22 mouse cellular contexts compared by ENCODE assay signal in the genomic region with DNA sequence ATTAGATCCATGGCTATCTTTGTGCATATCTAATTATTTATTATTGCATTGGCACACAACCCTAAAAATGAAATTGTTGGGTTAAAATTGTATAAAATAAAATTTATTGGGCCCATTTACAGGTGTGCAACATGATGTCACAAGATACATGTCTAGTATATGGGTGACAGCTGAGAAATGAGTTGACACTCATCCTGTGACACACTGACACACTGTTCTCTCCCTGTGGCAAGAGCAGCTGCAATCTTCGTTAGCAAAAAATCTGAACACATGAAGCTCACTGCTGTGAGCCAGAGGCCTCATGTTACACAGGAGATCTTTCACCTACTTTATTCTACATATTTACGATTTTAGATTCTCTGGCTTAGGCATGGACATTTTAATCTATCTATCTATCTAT.
DNase-seq lines count a peak whose midpoint lies in the region; ATAC-seq and TF ChIP-seq lines count a peak whose summit lies in the region.
"Had no signal": no experiment of that assay in that cellular context is flagged by ENCODE, and none has a peak within 500 bp of the region (broad histone marks: within the 10 kb centered on the region; RNA-seq: fewer than 3 reads in every experiment).

No protein-coding gene starts in this region.

- peaks cover 39% of the 10 kb centered on the region for H3K4me1 ChIP-seq in forebrain, embryonic 10.5 days
- H3K4me1 ChIP-seq in forebrain, embryonic 16.5 days (replicated peaks; ENCODE audit: control insufficient read depth, insufficient read depth, low read length) = peaks cover 3% of the 10 kb centered on the region; the same call in 1 of the 2 replicates
- peaks cover 35% of the 10 kb centered on the region for H3K4me1 ChIP-seq in midbrain, embryonic 10.5 days
- no peaks in the 10 kb centered on the region for H3K4me1 ChIP-seq in midbrain, postnatal 0 days (ENCODE audit: insufficient read depth, low read length)
- peaks cover 17% of the 10 kb centered on the region for H3K4me1 ChIP-seq in midbrain, embryonic 12.5 days
- H3K4me1 ChIP-seq in midbrain, embryonic 14.5 days (ENCODE audit: control insufficient read depth, insufficient read depth, low read length) = no peaks in the 10 kb centered on the region; the same call in 1 of the 2 replicates
- H3K4me1 ChIP-seq: forebrain, embryonic 15.5 days had no signal

- ATAC-seq in forebrain, embryonic 16.5 days = no peak
- no peak for ATAC-seq in midbrain, postnatal 0 days (ENCODE audit: low FRiP score)
- 0 out of 2 replicates have a peak, but pooled peaks have one; percentile 24 for ATAC-seq in midbrain, embryonic 12.5 days (ENCODE audit: low FRiP score, low read depth)
- no peak for ATAC-seq in midbrain, embryonic 14.5 days (ENCODE audit: low FRiP score, low TSS enrichment)
- ATAC-seq: forebrain, embryonic 15.5 days had no signal

- WGBS in forebrain, embryonic 10.5 days = 38% methylated on average over 2 of the region's 2 CpGs
- 29% methylated on average over 2 of the region's 2 CpGs for WGBS in forebrain, embryonic 16.5 days
- 46% methylated on average over 2 of the region's 2 CpGs for whole genome bisulfite sequencing in midbrain, embryonic 10.5 days
- WGBS in midbrain, postnatal 0 days = 47% methylated on average over 2 of the region's 2 CpGs
- 49% methylated on average over 2 of the region's 2 CpGs for WGBS in midbrain, embryonic 12.5 days
- 27% methylated on average over 2 of the region's 2 CpGs for WGBS in midbrain, embryonic 14.5 days

- H3K4me2 ChIP-seq in forebrain, embryonic 16.5 days (ENCODE audit: low read length) = no peak overlapping the region
- no peak overlapping the region for H3K4me2 ChIP-seq in midbrain, postnatal 0 days (ENCODE audit: low read depth, low read length, poor library complexity, severe bottlenecking)
- H3K4me2 ChIP-seq in midbrain, embryonic 12.5 days (replicated peaks) = no peak overlapping the region
- no peak overlapping the region for H3K4me2 ChIP-seq in midbrain, embryonic 14.5 days (ENCODE audit: low read length)
- no peak overlapping the region for H3K4me2 ChIP-seq in myocyte (ENCODE audit: low read depth)
- H3K4me2 ChIP-seq: embryonic facial prominence, embryonic 12.5 days; embryonic facial prominence, embryonic 15.5 days; forebrain, embryonic 13.5 days; forebrain, embryonic 15.5 days had no signal

- no peaks in the 10 kb centered on the region for H3K79me2 ChIP-seq in myocyte (ENCODE audit: control insufficient read depth, insufficient read depth)

- no peak for TF ChIP-seq CTCF in midbrain, postnatal 0 days (IDR thresholded peaks at IDR 0.05)

- H3ac ChIP-seq in myocyte (ENCODE audit: control insufficient read depth, insufficient read length) = no peak overlapping the region

- H3K27ac ChIP-seq in forebrain, embryonic 10.5 days = peak overlapping the region; percentile 84
- H3K27ac ChIP-seq in forebrain, embryonic 16.5 days (ENCODE audit: low read length) = no peak overlapping the region
- peak overlapping the region; percentile 83 for H3K27ac ChIP-seq in midbrain, embryonic 10.5 days (replicated peaks)
- H3K27ac ChIP-seq in midbrain, postnatal 0 days (ENCODE audit: low read depth, low read length) = no peak overlapping the region
- no peak overlapping the region for H3K27ac ChIP-seq in midbrain, embryonic 12.5 days (replicated peaks)
- H3K27ac ChIP-seq in midbrain, embryonic 14.5 days (replicated peaks; ENCODE audit: low read depth, low read length) = no peak overlapping the region
- H3K27ac ChIP-seq: forebrain, embryonic 13.5 days; forebrain, embryonic 15.5 days had no signal

- H3K9ac ChIP-seq in forebrain, embryonic 16.5 days (replicated peaks; ENCODE audit: low read depth, low read length) = no peak overlapping the region
- H3K9ac ChIP-seq in midbrain, postnatal 0 days (replicated peaks; ENCODE audit: low read length, poor library complexity, severe bottlenecking) = no peak overlapping the region
- H3K9ac ChIP-seq in midbrain, embryonic 12.5 days (replicated peaks) = no peak overlapping the region
- no peak overlapping the region for H3K9ac ChIP-seq in midbrain, embryonic 14.5 days (replicated peaks; ENCODE audit: low read length)
- H3K9ac ChIP-seq: embryonic facial prominence, embryonic 12.5 days; embryonic facial prominence, embryonic 15.5 days; forebrain, embryonic 13.5 days; forebrain, embryonic 15.5 days had no signal

- no peak for DNase-seq in forebrain, embryonic 10.5 days (ENCODE audit: extremely low spot score, low spot score)
- no peak for DNase-seq in midbrain, embryonic 10.5 days (ENCODE audit: low spot score)
- DNase-seq in midbrain, postnatal 0 days (ENCODE audit: low spot score) = no peak
- no peak for DNase-seq in midbrain, embryonic 14.5 days
- DNase-seq in layer of hippocampus, adult 9-11 months = no peak
- DNase-seq: adrenal gland, adult 2 months; adrenal gland, postnatal 10 days; adrenal gland, postnatal 25 days; cerebellum, adult 11 months; cerebellum, adult 18-20 months; cerebellum, adult 8-10 months; cerebellum, adult 9-11 months; cerebellum, postnatal 14 days; cerebellum, postnatal 36 days had no signal

- H3K27me3 ChIP-seq in forebrain, embryonic 10.5 days (ENCODE audit: poor library complexity, severe bottlenecking) = peaks cover 19% of the 10 kb centered on the region
- H3K27me3 ChIP-seq in forebrain, embryonic 16.5 days (replicated peaks; ENCODE audit: control insufficient read depth, insufficient read depth, low read length) = no peaks in the 10 kb centered on the region
- peaks cover 25% of the 10 kb centered on the region for H3K27me3 ChIP-seq in midbrain, embryonic 10.5 days (ENCODE audit: low read depth, poor library complexity, severe bottlenecking)
- no peaks in the 10 kb centered on the region for H3K27me3 ChIP-seq in midbrain, postnatal 0 days (ENCODE audit: insufficient read depth, low read length)
- H3K27me3 ChIP-seq in midbrain, embryonic 12.5 days = peaks cover 9% of the 10 kb centered on the region; the same call in 1 of the 2 replicates
- no peaks in the 10 kb centered on the region for H3K27me3 ChIP-seq in midbrain, embryonic 14.5 days (ENCODE audit: control insufficient read depth, insufficient read depth, low read length)
- H3K27me3 ChIP-seq in myocyte (ENCODE audit: control insufficient read depth, insufficient read depth, insufficient read length) = no peaks in the 10 kb centered on the region
- H3K27me3 ChIP-seq: embryonic facial prominence, embryonic 12.5 days; embryonic facial prominence, embryonic 15.5 days; forebrain, embryonic 13.5 days; forebrain, embryonic 15.5 days had no signal

- H3K9me3 ChIP-seq in forebrain, embryonic 10.5 days = no peaks in the 10 kb centered on the region
- H3K9me3 ChIP-seq in forebrain, embryonic 16.5 days (ENCODE audit: control insufficient read depth, low read length) = no peaks in the 10 kb centered on the region
- H3K9me3 ChIP-seq in midbrain, embryonic 10.5 days (replicated peaks) = no peaks in the 10 kb centered on the region
- no peaks in the 10 kb centered on the region for H3K9me3 ChIP-seq in midbrain, postnatal 0 days (ENCODE audit: low read length)
- H3K9me3 ChIP-seq in midbrain, embryonic 12.5 days = no peaks in the 10 kb centered on the region
- H3K9me3 ChIP-seq in midbrain, embryonic 14.5 days (ENCODE audit: control insufficient read depth, low read length) = no peaks in the 10 kb centered on the region
- H3K9me3 ChIP-seq: embryonic facial prominence, embryonic 12.5 days; embryonic facial prominence, embryonic 15.5 days; forebrain, embryonic 13.5 days; forebrain, embryonic 15.5 days had no signal

- H3K36me3 ChIP-seq in forebrain, embryonic 10.5 days (replicated peaks) = no peaks in the 10 kb centered on the region
- H3K36me3 ChIP-seq in forebrain, embryonic 16.5 days (ENCODE audit: control insufficient read depth, insufficient read depth) = no peaks in the 10 kb centered on the region
- no peaks in the 10 kb centered on the region for H3K36me3 ChIP-seq in midbrain, embryonic 10.5 days
- no peaks in the 10 kb centered on the region for H3K36me3 ChIP-seq in midbrain, postnatal 0 days (ENCODE audit: insufficient read depth, low read length)
- H3K36me3 ChIP-seq in midbrain, embryonic 12.5 days = no peaks in the 10 kb centered on the region
- no peaks in the 10 kb centered on the region for H3K36me3 ChIP-seq in midbrain, embryonic 14.5 days (ENCODE audit: control insufficient read depth, insufficient read depth, low read length)
- H3K36me3 ChIP-seq in myocyte (ENCODE audit: control insufficient read depth, insufficient read depth) = no peaks in the 10 kb centered on the region
- H3K36me3 ChIP-seq: embryonic facial prominence, embryonic 12.5 days; embryonic facial prominence, embryonic 15.5 days; forebrain, embryonic 15.5 days had no signal

- H3K4me3 ChIP-seq in forebrain, embryonic 10.5 days = no peak overlapping the region
- no peak overlapping the region for H3K4me3 ChIP-seq in forebrain, embryonic 16.5 days (replicated peaks; ENCODE audit: low read length)
- H3K4me3 ChIP-seq in midbrain, embryonic 10.5 days = 0 out of 2 replicates have a peak overlapping the region, but pooled peaks have one; percentile 18
- no peak overlapping the region for H3K4me3 ChIP-seq in midbrain, postnatal 0 days (ENCODE audit: low read depth, low read length)
- no peak overlapping the region for H3K4me3 ChIP-seq in midbrain, embryonic 12.5 days
- no peak overlapping the region for H3K4me3 ChIP-seq in midbrain, embryonic 14.5 days (replicated peaks; ENCODE audit: low read depth, low read length)
- no peak overlapping the region for H3K4me3 ChIP-seq in myocyte
- H3K4me3 ChIP-seq: embryonic facial prominence, embryonic 12.5 days; embryonic facial prominence, embryonic 15.5 days; erythroblast, embryonic 14.5 days; forebrain, embryonic 13.5 days; forebrain, embryonic 15.5 days had no signal

- no peak for TF ChIP-seq POLR2A in myocyte (IDR thresholded peaks at IDR 0.05; ENCODE audit: insufficient read length, low read depth)

TF ChIP-seq in myocyte, 11 proteins besides CTCF, POLR2A, EP300 and RAD21:
- no peak for TF ChIP-seq E2F4 (IDR thresholded peaks at IDR 0.05; ENCODE audit: insufficient read depth)
- TF ChIP-seq MYOG (IDR thresholded peaks at IDR 0.05; ENCODE audit: control insufficient read depth in 1 of 3, insufficient read depth in 1 of 3, insufficient read length in 2 of 3, low read depth in 2 of 3) = peak in 1 of 3 experiments; percentile 55
- peak in 2 of 3 experiments; percentile 51 to 56 for TF ChIP-seq MYOD1 (IDR thresholded peaks at IDR 0.05; ENCODE audit: control insufficient read depth in 1 of 3, insufficient read length in 2 of 3, low read depth in 2 of 3)

Comparison
In these comparisons a context has a peak if more than half of its experiments do, and no peak if none do; other contexts are left out.
1. H3K27ac ChIP-seq: peak in forebrain, embryonic 10.5 days (single experiment) and midbrain, embryonic 10.5 days (single experiment); none in forebrain, embryonic 16.5 days (single experiment), midbrain, postnatal 0 days (single experiment), midbrain, embryonic 12.5 days (single experiment) and midbrain, embryonic 14.5 days (single experiment).